Mouse (Mus musculus) ES-Bruce4 (cell line): ENCODE measurements around the gene Sympk. TPM values are rescaled to one million over a fixed set of nuclear protein-coding genes. Genes with fewer than 3 reads are reported as not detected.

ENCODE experiments used
- H3K27ac ChIP-seq: 2 replicates; pipeline ENCODE4 v1.5.1; 2012; ENCODE audit warnings: low read length, inconsistent platforms; ENCODE audit not compliant: insufficient read depth
- H3K27me3 ChIP-seq: 2 replicates; pipeline ENCODE4 v1.6.1; 2012; ENCODE audit warnings: mild to moderate bottlenecking, low read length, inconsistent platforms; ENCODE audit not compliant: control insufficient read depth, poor library complexity, insufficient read depth, severe bottlenecking
- H3K36me3 ChIP-seq: 2 replicates; pipeline ENCODE4 v1.6.1; 2012; ENCODE audit warnings: inconsistent platforms, mild to moderate bottlenecking, low read length, moderate library complexity; ENCODE audit not compliant: control insufficient read depth, poor library complexity, insufficient read depth, severe bottlenecking
- H3K4me1 ChIP-seq: one replicate; pipeline ENCODE4 v1.8.1; 2011; ENCODE audit warnings: low read length; ENCODE audit not compliant: control insufficient read depth, insufficient read depth
- H3K4me3 ChIP-seq: 2 replicates; pipeline ENCODE4 v1.5.1; 2011; ENCODE audit warnings: low read depth, mild to moderate bottlenecking, low read length
- H3K9ac ChIP-seq: 2 replicates; pipeline ENCODE4 v1.6.1; 2012; ENCODE audit warnings: low read depth, mild to moderate bottlenecking, inconsistent platforms; ENCODE audit not compliant: poor library complexity, severe bottlenecking
- H3K9me3 ChIP-seq: replicated peaks from 2 replicates; pipeline ENCODE4 v1.6.1; 2012; ENCODE audit warnings: mild to moderate bottlenecking, low read length, inconsistent platforms; ENCODE audit not compliant: control insufficient read depth, poor library complexity, insufficient read depth, severe bottlenecking
- CTCF ChIP-seq: IDR thresholded peaks from one replicate; pipeline ENCODE4 v1.8.1; 2011; ENCODE audit warnings: low read depth, low read length
- EP300 ChIP-seq: IDR thresholded peaks from 2 replicates; pipeline ENCODE4 v1.6.1; 2011; ENCODE audit warnings: low read depth, low read length; ENCODE audit not compliant: insufficient read depth
- POLR2A ChIP-seq: IDR thresholded peaks from one replicate; pipeline ENCODE4 v1.8.1; 2011; ENCODE audit warnings: low read length; ENCODE audit not compliant: insufficient read depth
- polyA plus RNA-seq: library from polyadenylated mRNA; stranded (reverse); fragments of >200 nt; gene quantifications from 2 replicates; pipeline ENCODE4 v1.2.4, GENCODE M21; 2011; ENCODE audit warnings: low read depth; ENCODE audit not compliant: missing spikeins, insufficient read depth, insufficient read length

The Sympk gene
- polyA plus RNA-seq, 1 experiment: 102 TPM

DNA sequence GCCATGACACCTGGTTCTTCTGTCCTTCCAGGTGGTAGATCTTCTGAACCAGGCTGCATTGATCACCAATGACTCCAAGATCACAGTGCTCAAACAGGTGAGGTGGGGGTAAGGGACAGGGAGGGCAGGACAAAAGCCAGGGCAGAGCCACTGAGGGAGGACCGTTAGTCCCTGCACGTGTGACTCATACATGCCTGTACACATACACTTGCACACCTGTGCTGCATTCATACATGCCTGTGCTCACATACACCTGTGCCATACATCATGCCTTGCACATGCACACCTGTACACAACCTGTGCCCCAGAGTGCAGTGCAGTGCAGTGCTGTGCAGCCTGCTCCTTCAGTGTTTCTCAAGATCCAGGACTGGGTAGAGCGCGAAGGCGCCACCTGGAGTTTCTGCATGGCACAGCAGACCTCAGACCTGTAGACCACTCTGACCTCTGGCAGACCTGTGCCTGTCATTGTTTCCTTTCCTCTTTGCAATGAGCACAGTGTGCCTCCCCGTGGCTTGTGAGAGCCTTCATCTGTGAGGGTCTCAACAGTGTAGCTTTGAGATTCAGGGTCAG is 5.0 kb downstream of the Sympk start:
- Histone ChIP-seq H3K9me3 (no peaks in the 10 kb centered on the region), H3K27ac (no peak overlapping the region), H3K4me1 (no peaks in the 10 kb centered on the region), H3K9ac (no peak overlapping the region), H3K36me3 (peaks cover 20% of the 10 kb centered on the region), H3K27me3 (no peaks in the 10 kb centered on the region), H3K4me3 (no peak overlapping the region)
- peak; percentile 83 for TF ChIP-seq CTCF
- TF ChIP-seq EP300: no peak
- TF ChIP-seq POLR2A: no peak

DNA sequence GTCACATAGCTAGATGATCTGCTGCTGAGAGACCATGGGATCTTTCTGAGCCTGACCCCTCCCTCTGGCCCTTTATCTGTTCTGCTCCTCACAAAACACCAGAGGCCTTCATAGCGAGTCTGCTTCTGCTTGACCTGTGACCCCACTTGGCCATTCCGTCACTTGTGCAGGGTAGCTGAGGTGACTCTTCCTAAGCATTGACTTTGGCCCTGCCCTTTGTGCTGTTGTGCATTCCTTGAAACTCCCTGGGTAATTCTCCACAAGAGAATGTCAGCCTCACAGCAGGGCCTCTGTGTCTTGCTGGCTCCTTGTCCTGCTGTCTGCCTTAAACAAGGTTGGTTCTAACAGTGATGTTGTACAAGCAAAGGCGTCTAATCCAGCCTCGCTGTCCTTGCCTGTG is 7.5 kb downstream of the Sympk start:
- no peak overlapping the region for H3K4me3 ChIP-seq
- no peaks in the 10 kb centered on the region for H3K4me1 ChIP-seq
- H3K9ac ChIP-seq: no peak overlapping the region
- no peaks in the 10 kb centered on the region for H3K27me3 ChIP-seq
- H3K9me3 ChIP-seq: no peaks in the 10 kb centered on the region
- no peak overlapping the region for H3K27ac ChIP-seq
- TF ChIP-seq CTCF: no peak
- TF ChIP-seq POLR2A: no peak
- TF ChIP-seq EP300: no peak
- peaks cover 36% of the 10 kb centered on the region for H3K36me3 ChIP-seq

DNA sequence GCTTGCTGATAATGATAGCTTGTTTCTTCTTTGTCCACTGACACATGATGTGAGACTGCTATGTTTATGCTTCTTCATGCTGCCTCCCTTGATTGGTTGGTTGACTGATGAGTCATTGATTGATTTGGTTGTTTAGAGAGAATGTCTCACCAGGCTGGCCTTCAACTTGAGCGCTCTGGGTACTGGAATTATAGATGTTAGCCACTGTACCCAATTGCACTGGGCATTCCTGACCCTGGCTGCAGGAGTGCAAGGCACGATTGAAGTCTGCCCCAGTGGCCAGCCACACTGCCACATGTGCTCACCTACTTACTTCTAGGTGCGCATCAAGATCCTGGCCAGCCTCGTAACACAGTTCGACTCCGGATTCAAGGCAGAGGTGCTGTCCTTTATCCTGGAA is 20.4 kb downstream of the Sympk start:
- H3K4me3 ChIP-seq: no peak overlapping the region
- no peak overlapping the region for H3K27ac ChIP-seq
- TF ChIP-seq EP300 (no peak), POLR2A (no peak), CTCF (no peak)
- H3K27me3 ChIP-seq: no peaks in the 10 kb centered on the region
- no peak overlapping the region for H3K9ac ChIP-seq
- H3K9me3 ChIP-seq: no peaks in the 10 kb centered on the region
- H3K4me1 ChIP-seq: no peaks in the 10 kb centered on the region
- H3K36me3 ChIP-seq: peaks cover 63% of the 10 kb centered on the region

DNA sequence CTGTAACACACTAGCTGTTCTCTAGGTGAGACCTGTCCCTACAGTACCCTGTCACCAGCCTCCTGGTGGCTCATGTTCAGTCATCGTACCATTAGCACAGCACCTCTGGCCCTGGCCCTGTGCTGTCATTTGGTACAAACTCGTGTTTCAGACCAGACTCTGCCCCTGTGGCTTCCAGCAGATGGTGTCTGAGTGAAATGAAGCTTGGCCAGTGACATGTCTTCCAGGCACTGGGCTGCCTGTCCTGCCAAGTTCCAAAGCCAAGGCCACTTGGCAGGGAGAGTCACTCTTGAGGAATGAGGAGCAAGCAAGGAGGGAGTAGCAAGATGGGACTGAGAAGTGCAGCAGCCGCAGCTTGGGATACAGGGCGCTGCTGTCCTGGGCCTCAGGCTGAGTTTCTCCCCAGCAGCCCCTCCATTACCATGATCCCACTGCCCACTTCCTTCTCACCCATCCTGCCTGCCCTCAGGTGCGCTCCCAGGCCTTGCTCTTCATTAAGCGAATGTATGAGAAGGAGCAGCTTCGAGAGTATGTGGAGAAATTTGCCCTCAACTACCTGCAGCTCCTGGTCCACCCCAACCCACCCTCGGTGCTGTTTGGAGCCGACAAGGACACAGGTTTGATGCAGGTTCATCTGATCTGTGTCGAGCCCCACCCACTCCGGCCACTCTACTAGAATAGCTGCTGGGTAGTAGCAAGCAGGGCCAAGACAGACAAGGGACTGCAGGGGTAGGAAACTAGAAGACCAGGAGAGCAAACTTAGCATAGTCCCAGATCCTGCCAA is 22.3 kb downstream of the Sympk start:
- H3K4me3 ChIP-seq: no peak overlapping the region
- no peaks in the 10 kb centered on the region for H3K4me1 ChIP-seq
- no peak overlapping the region for H3K27ac ChIP-seq
- H3K9ac ChIP-seq: no peak overlapping the region
- no peaks in the 10 kb centered on the region for H3K27me3 ChIP-seq
- H3K36me3 ChIP-seq: peaks cover 55% of the 10 kb centered on the region
- H3K9me3 ChIP-seq: no peaks in the 10 kb centered on the region
- TF ChIP-seq EP300 (no peak), POLR2A (no peak), CTCF (no peak)

DNA sequence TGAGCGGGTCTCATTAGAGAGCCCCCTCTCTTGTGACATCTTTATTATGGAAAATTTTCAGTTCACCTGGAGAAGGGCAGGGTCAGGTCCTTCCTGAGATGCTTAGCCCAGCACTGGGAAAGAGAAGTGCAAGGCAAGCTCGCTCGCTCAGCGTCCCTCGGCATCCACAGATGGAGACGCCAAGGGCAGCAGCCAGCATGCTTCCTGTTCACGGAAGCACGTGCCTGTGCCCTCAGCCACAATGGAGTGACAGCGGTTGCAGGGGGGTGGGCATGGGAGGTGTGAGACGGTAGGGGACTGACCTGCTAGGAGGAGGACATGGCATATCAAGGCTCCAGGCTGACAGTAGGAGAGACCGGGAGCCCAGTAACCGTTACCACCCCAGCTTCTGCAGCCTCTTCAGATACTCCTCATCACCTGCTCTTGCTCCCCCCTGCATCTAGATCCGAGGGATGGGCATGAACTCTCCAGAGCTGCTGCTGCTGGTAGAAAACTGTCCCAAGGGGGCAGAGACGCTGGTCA is 23.9 kb downstream of the Sympk start:
- TF ChIP-seq CTCF (no peak), EP300 (no peak), POLR2A (no peak)
- no peaks in the 10 kb centered on the region for H3K27me3 ChIP-seq
- no peak overlapping the region for H3K4me3 ChIP-seq
- H3K36me3 ChIP-seq: peaks cover 48% of the 10 kb centered on the region
- H3K27ac ChIP-seq: no peak overlapping the region
- H3K4me1 ChIP-seq: no peaks in the 10 kb centered on the region
- H3K9me3 ChIP-seq: no peaks in the 10 kb centered on the region
- no peak overlapping the region for H3K9ac ChIP-seq

DNA sequence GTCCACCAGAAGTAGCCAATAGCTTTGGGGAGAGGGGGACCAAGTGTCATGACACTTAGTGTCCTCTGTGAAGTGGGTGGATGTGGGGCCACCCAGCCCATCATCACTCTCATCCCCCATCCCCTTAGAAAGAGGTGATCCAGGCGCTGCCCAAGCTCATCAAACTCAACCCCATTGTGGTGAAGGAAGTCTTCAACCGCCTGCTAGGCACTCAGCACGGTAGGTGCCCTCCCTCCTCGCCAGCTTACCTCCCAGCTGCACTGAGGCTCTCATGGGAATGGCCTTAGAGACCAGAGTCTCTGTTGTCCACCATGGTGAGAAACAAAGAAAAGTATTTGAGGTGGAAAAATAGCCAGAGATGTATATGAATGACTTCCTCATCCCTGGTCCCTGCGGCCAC is 25.1 kb downstream of the Sympk start:
- Histone ChIP-seq H3K4me1 (no peaks in the 10 kb centered on the region), H3K27ac (no peak overlapping the region), H3K9ac (no peak overlapping the region), H3K27me3 (no peaks in the 10 kb centered on the region), H3K4me3 (no peak overlapping the region), H3K36me3 (peaks cover 38% of the 10 kb centered on the region), H3K9me3 (no peaks in the 10 kb centered on the region)
- TF ChIP-seq CTCF (no peak), EP300 (no peak), POLR2A (no peak)
